Mouse (Mus musculus) stomach, embryonic 14.5 days (tissue): ENCODE measurements at regions not wholly inside any gene's neighbourhood (a gene's known extent, or its start where the extent isn't known, plus 50 kb on each side); places are given as distances from the start of the nearest gene placed in this dataset.

ENCODE experiments used
- ATAC-seq: fragments of 200-750 bp; cut with Nextera tagmentation; 2 replicates; pipeline ENCODE4 v1.8.0; 2017; ENCODE audit warnings: low read depth, moderate TSS enrichment; ENCODE audit not compliant: insufficient number of reproducible peaks, insufficient read depth, low FRiP score
- H3K27ac ChIP-seq: fragments of 300-500 bp; sonication (generic); 2 replicates; pipeline ENCODE4 v1.5.1; 2014; ENCODE audit warnings: mild to moderate bottlenecking, low read length, moderate library complexity, mixed read lengths
- H3K27me3 ChIP-seq: fragments of 300-500 bp; sonication (generic); 2 replicates; pipeline ENCODE4 v1.6.1; 2014; ENCODE audit warnings: low read length, control low read depth, mixed read lengths; ENCODE audit not compliant: control insufficient read depth, insufficient read depth
- H3K36me3 ChIP-seq: fragments of 300-500 bp; sonication (generic); 2 replicates; pipeline ENCODE4 v1.6.1; 2014; ENCODE audit warnings: mild to moderate bottlenecking, control low read depth, low read length, moderate library complexity, mixed read lengths; ENCODE audit not compliant: control insufficient read depth, insufficient read depth
- H3K4me1 ChIP-seq: fragments of 300-500 bp; sonication (generic); 2 replicates; pipeline ENCODE4 v1.6.1; 2014; ENCODE audit warnings: low read length, control low read depth, mixed read lengths; ENCODE audit not compliant: control insufficient read depth, insufficient read depth
- H3K4me2 ChIP-seq: fragments of 300-500 bp; sonication (generic); replicated peaks from 2 replicates; pipeline ENCODE4 v1.6.1; 2014; ENCODE audit warnings: low read depth, low read length, control low read depth
- H3K4me3 ChIP-seq: fragments of 300-500 bp; sonication (generic); 2 replicates; pipeline ENCODE4 v1.5.1; 2014; ENCODE audit warnings: low read depth, low read length, control low read depth
- H3K9ac ChIP-seq: fragments of 300-500 bp; sonication (generic); replicated peaks from 2 replicates; pipeline ENCODE4 v1.6.1; 2014; ENCODE audit warnings: low read depth, mild to moderate bottlenecking, control low read depth, low read length, moderate library complexity, mixed read lengths
- H3K9me3 ChIP-seq: fragments of 300-500 bp; sonication (generic); 2 replicates; pipeline ENCODE4 v1.6.1; 2016; ENCODE audit warnings: low read depth, low read length, control low read depth; ENCODE audit not compliant: control insufficient read depth
- WGBS: fragments of 180-500 bp; shearing (Covaris S2); extraction: QIAGEN DNeasy Blood & Tissue Kit; methylation state at CpG from one replicate; pipeline ENCODE4 v1.1.7; 2014; 5-methylcytosine and 5-hydroxymethylcytosine counted together

GRCm38 (mm10) chr3:149901783-149902182, 911.4 kb upstream of the Adgrl2 start:
- H3K9ac ChIP-seq: no peak overlapping the region
- no peaks in the 10 kb centered on the region for H3K27me3 ChIP-seq
- H3K4me3 ChIP-seq: no peak overlapping the region
- H3K9me3 ChIP-seq: no peaks in the 10 kb centered on the region
- H3K4me2 ChIP-seq: no peak overlapping the region
- H3K4me1 ChIP-seq: no peaks in the 10 kb centered on the region
- H3K27ac ChIP-seq: no peak overlapping the region
- no peak for ATAC-seq
- WGBS: 48% methylated on average over 5 of the region's 5 CpGs
- no peaks in the 10 kb centered on the region for H3K36me3 ChIP-seq

GRCm38 (mm10) chr3:149876553-149876952, 886.2 kb upstream of the Adgrl2 start:
- no peak for ATAC-seq
- Histone ChIP-seq H3K27ac (no peak overlapping the region), H3K36me3 (no peaks in the 10 kb centered on the region), H3K4me2 (no peak overlapping the region), H3K9ac (no peak overlapping the region), H3K9me3 (no peaks in the 10 kb centered on the region), H3K27me3 (no peaks in the 10 kb centered on the region), H3K4me3 (no peak overlapping the region), H3K4me1 (no peaks in the 10 kb centered on the region)
- 39% methylated on average over 1 of the region's 1 CpGs for WGBS

- Histone ChIP-seq H3K9me3 (no peaks in the 10 kb centered on the region), H3K4me2 (no peak overlapping the region), H3K4me1 (no peaks in the 10 kb centered on the region), H3K36me3 (no peaks in the 10 kb centered on the region), H3K27ac (no peak overlapping the region), H3K9ac (no peak overlapping the region), H3K4me3 (no peak overlapping the region), H3K27me3 (no peaks in the 10 kb centered on the region)
- 69% methylated on average over 2 of the region's 2 CpGs for WGBS
- no peak for ATAC-seq
Measured at GRCm38 (mm10) chr3:149865945-149866344, 875.6 kb upstream of the Adgrl2 start.

GRCm38 (mm10) chr3:149846941-149847539, 856.7 kb upstream of the Adgrl2 start:
- Histone ChIP-seq H3K4me1 (peaks cover 7% of the 10 kb centered on the region; the same call in 1 of the 2 replicates), H3K36me3 (no peaks in the 10 kb centered on the region), H3K27me3 (no peaks in the 10 kb centered on the region), H3K4me2 (no peak overlapping the region), H3K27ac (no peak overlapping the region; the same call in 1 of the 2 replicates), H3K9me3 (no peaks in the 10 kb centered on the region), H3K4me3 (no peak overlapping the region), H3K9ac (no peak overlapping the region)
- ATAC-seq: peak; percentile 67; the same call in 1 of the 2 replicates
- WGBS: 38% methylated on average over 7 of the region's 7 CpGs

- H3K4me2 ChIP-seq: no peak overlapping the region
- 37% methylated on average over 3 of the region's 3 CpGs for WGBS
- no peak for ATAC-seq
Measured at GRCm38 (mm10) chr3:149845826-149846486, 855.6 kb upstream of the Adgrl2 start.

GRCm38 (mm10) chr3:149845083-149845825, 854.9 kb upstream of the Adgrl2 start:
- H3K36me3 ChIP-seq: no peaks in the 10 kb centered on the region
- no peak overlapping the region; the same call in 1 of the 2 replicates for H3K4me3 ChIP-seq
- 0 out of 2 replicates have a peak, but pooled peaks have one; percentile 33 for ATAC-seq
- 9% methylated on average over 18 of the region's 18 CpGs for WGBS
- peaks cover 7% of the 10 kb centered on the region; the same call in 1 of the 2 replicates for H3K4me1 ChIP-seq
- H3K4me2 ChIP-seq: peak overlapping the region; percentile 32
- H3K9me3 ChIP-seq: no peaks in the 10 kb centered on the region
- no peak overlapping the region for H3K9ac ChIP-seq
- H3K27me3 ChIP-seq: no peaks in the 10 kb centered on the region
- H3K27ac ChIP-seq: peak overlapping the region; percentile 30; the same call in 1 of the 2 replicates

More at GRCm38 (mm10) chr3:149845826-149846486, 855.6 kb upstream of the Adgrl2 start:
- H3K4me3 ChIP-seq: no peak overlapping the region
- H3K9me3 ChIP-seq: no peaks in the 10 kb centered on the region
- no peak overlapping the region for H3K9ac ChIP-seq
- H3K27ac ChIP-seq: no peak overlapping the region
- no peaks in the 10 kb centered on the region for H3K36me3 ChIP-seq
- no peaks in the 10 kb centered on the region for H3K27me3 ChIP-seq
- peaks cover 7% of the 10 kb centered on the region; the same call in 1 of the 2 replicates for H3K4me1 ChIP-seq

GRCm38 (mm10) chr3:149837921-149838320, 847.6 kb upstream of the Adgrl2 start:
- H3K9ac ChIP-seq: no peak overlapping the region
- H3K4me1 ChIP-seq: no peaks in the 10 kb centered on the region
- H3K4me3 ChIP-seq: no peak overlapping the region
- no peak overlapping the region for H3K4me2 ChIP-seq
- H3K27me3 ChIP-seq: no peaks in the 10 kb centered on the region
- no peak for ATAC-seq
- no peaks in the 10 kb centered on the region for H3K36me3 ChIP-seq
- H3K9me3 ChIP-seq: no peaks in the 10 kb centered on the region
- H3K27ac ChIP-seq: no peak overlapping the region

GRCm38 (mm10) chr3:149836467-149837233, 846.3 kb upstream of the Adgrl2 start:
- no peaks in the 10 kb centered on the region for H3K4me1 ChIP-seq
- 47% methylated on average over 11 of the region's 11 CpGs for WGBS
- H3K27ac ChIP-seq: no peak overlapping the region
- no peak overlapping the region for H3K9ac ChIP-seq
- H3K9me3 ChIP-seq: no peaks in the 10 kb centered on the region
- no peak for ATAC-seq
- no peak overlapping the region for H3K4me2 ChIP-seq
- H3K36me3 ChIP-seq: no peaks in the 10 kb centered on the region
- no peak overlapping the region for H3K4me3 ChIP-seq
- no peaks in the 10 kb centered on the region for H3K27me3 ChIP-seq
